ENCODE assay signal across 25 mouse cellular contexts in the genomic region with DNA sequence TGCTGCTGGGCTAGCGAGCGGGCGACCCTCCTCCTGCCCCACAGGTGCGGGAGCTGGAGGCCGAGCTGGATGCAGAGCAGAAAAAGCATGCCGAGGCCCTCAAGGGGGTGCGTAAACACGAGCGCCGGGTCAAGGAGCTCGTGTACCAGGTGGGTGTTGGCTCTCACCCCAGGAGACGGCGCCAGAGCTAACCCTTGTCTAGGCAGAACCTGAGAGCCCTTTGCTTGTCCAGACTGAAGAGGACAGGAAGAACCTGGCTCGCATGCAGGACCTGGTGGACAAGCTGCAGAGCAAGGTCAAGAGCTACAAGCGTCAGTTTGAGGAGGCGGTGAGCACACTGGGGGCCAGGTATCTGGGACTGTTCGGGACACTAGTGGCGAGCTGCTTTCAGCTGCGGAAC. TPM values are rescaled to one million over a fixed set of nuclear protein-coding genes. Genes with fewer than 3 reads are reported as not detected.
A peak's percentile ranks its signal among the peaks of the same experiment; 100 is the strongest.
DNase-seq lines count a peak whose midpoint lies in the region; ATAC-seq and TF ChIP-seq lines count a peak whose summit lies in the region.
"Had no signal": no experiment of that assay in that cellular context is flagged by ENCODE, and none has a peak within 500 bp of the region (broad histone marks: within the 10 kb centered on the region; RNA-seq: fewer than 3 reads in every experiment).

No protein-coding gene starts in this region.

- H3K36me3 ChIP-seq in heart, embryonic 15.5 days, result peaks cover 98% of the 10 kb centered on the region
- H3K36me3 ChIP-seq in heart, adult 2 months (ENCODE audit: control insufficient read depth, insufficient read depth, low read length), result peaks cover 2% of the 10 kb centered on the region; the same call in 1 of the 2 replicates
- peaks cover 15% of the 10 kb centered on the region; the same call in 1 of the 2 replicates for H3K36me3 ChIP-seq in ES-E14 (ENCODE audit: control insufficient read depth, insufficient read depth, low read length, poor library complexity, severe bottlenecking)
- peaks cover 29% of the 10 kb centered on the region for H3K36me3 ChIP-seq in lung, embryonic 16.5 days (ENCODE audit: control insufficient read depth, insufficient read depth, low read length)
- peaks cover 38% of the 10 kb centered on the region for H3K36me3 ChIP-seq in liver, postnatal 0 days (replicated peaks; ENCODE audit: insufficient read depth, low read length)

- TF ChIP-seq EP300 in heart, adult 2 months (IDR thresholded peaks at IDR 0.05; ENCODE audit: insufficient read depth, low read depth, low read length), result no peak
- TF ChIP-seq EP300 in liver, postnatal 0 days (IDR thresholded peaks at IDR 0.05; ENCODE audit: low read depth), result no peak

- H3K9ac ChIP-seq in heart, embryonic 15.5 days, result no peak overlapping the region
- H3K9ac ChIP-seq in heart, adult 2 months (ENCODE audit: low read depth, low read length), result no peak overlapping the region
- peak overlapping the region; percentile 20; the same call in 1 of the 2 replicates for H3K9ac ChIP-seq in ES-E14 (ENCODE audit: insufficient read depth, low read depth, low read length, poor library complexity, severe bottlenecking)
- no peak overlapping the region for H3K9ac ChIP-seq in lung, embryonic 16.5 days (ENCODE audit: low read length)
- H3K9ac ChIP-seq in liver, postnatal 0 days (replicated peaks), result no peak overlapping the region
- H3K9ac ChIP-seq: heart, embryonic 13.5 days; limb, embryonic 13.5 days; neural tube, embryonic 13.5 days had no signal

- intact Hi-C loops in heart, adult 2 months (cut with DNase I), result no loop called here

- no peaks in the 10 kb centered on the region for H3K79me2 ChIP-seq in heart, adult 2 months (replicated peaks; ENCODE audit: control insufficient read depth, insufficient read depth, low read length)

- no peak overlapping the region for H3K4me2 ChIP-seq in heart, embryonic 15.5 days
- no peak overlapping the region for H3K4me2 ChIP-seq in lung, embryonic 16.5 days (ENCODE audit: low read depth, low read length)
- H3K4me2 ChIP-seq in liver, postnatal 0 days (ENCODE audit: low read depth, low read length), result no peak overlapping the region
- H3K4me2 ChIP-seq: heart, embryonic 13.5 days; limb, embryonic 13.5 days; liver, embryonic 11.5 days; neural tube, embryonic 13.5 days had no signal

- TF ChIP-seq POLR2A in heart, adult 2 months (IDR thresholded peaks at IDR 0.05; ENCODE audit: insufficient read depth, low read depth, low read length), result no peak

- 0 out of 2 replicates have a peak overlapping the region, but pooled peaks have one; percentile 24 for H3K27ac ChIP-seq in heart, embryonic 15.5 days
- H3K27ac ChIP-seq in heart, adult 2 months, result no peak overlapping the region
- no peak overlapping the region for H3K27ac ChIP-seq in ES-E14 (ENCODE audit: insufficient read depth, low read depth, low read length, poor library complexity, severe bottlenecking)
- no peak overlapping the region for H3K27ac ChIP-seq in lung, embryonic 16.5 days (ENCODE audit: low read length)
- no peak overlapping the region for H3K27ac ChIP-seq in liver, postnatal 0 days (ENCODE audit: low read depth)
- H3K27ac ChIP-seq: heart, embryonic 13.5 days; left cerebral cortex, adult 2 months; limb, embryonic 13.5 days; midbrain, embryonic 10.5 days; neural tube, embryonic 13.5 days had no signal

- H3K27me3 ChIP-seq in heart, embryonic 15.5 days, result peaks cover 32% of the 10 kb centered on the region
- H3K27me3 ChIP-seq in heart, adult 2 months (ENCODE audit: control insufficient read depth, insufficient read depth, low read length), result no peaks in the 10 kb centered on the region
- H3K27me3 ChIP-seq in lung, embryonic 16.5 days (ENCODE audit: control insufficient read depth, insufficient read depth, low read depth, low read length), result peaks cover 41% of the 10 kb centered on the region
- peaks cover 32% of the 10 kb centered on the region for H3K27me3 ChIP-seq in liver, postnatal 0 days (ENCODE audit: insufficient read depth, low read length)

- H3K4me1 ChIP-seq in heart, embryonic 15.5 days (replicated peaks), result peaks cover 35% of the 10 kb centered on the region
- no peaks in the 10 kb centered on the region; the same call in 1 of the 2 replicates for H3K4me1 ChIP-seq in heart, adult 2 months (ENCODE audit: control insufficient read depth, insufficient read depth, low read length)
- H3K4me1 ChIP-seq in ES-E14 (ENCODE audit: control insufficient read depth in 2 of 2, insufficient read depth in 2 of 2, low read length in 2 of 2, poor library complexity in 1 of 2), result peaks cover 0 to 22% of the 10 kb centered on the region in 2 experiments; a peak in 1 of 4 replicates
- peaks cover 16% of the 10 kb centered on the region; the same call in 1 of the 2 replicates for H3K4me1 ChIP-seq in lung, embryonic 16.5 days (replicated peaks; ENCODE audit: control insufficient read depth, insufficient read depth, low read length)
- H3K4me1 ChIP-seq in liver, postnatal 0 days (ENCODE audit: insufficient read depth), result peaks cover 16% of the 10 kb centered on the region

- no peaks in the 10 kb centered on the region for H3K9me3 ChIP-seq in heart, embryonic 15.5 days (replicated peaks)
- H3K9me3 ChIP-seq in ES-E14 (ENCODE audit: control insufficient read depth, insufficient read depth, low read depth, low read length), result no peaks in the 10 kb centered on the region
- H3K9me3 ChIP-seq in lung, embryonic 16.5 days (ENCODE audit: control insufficient read depth, low read length), result no peaks in the 10 kb centered on the region
- no peaks in the 10 kb centered on the region for H3K9me3 ChIP-seq in liver, postnatal 0 days (ENCODE audit: low read length)
- H3K9me3 ChIP-seq: G1E; heart, embryonic 13.5 days; limb, embryonic 13.5 days; midbrain, embryonic 10.5 days; neural tube, embryonic 13.5 days had no signal

- ATAC-seq in heart, embryonic 15.5 days (replicated peaks; ENCODE audit: insufficient number of reproducible peaks, insufficient read depth, low FRiP score, low read depth), result no peak
- peak; percentile 67 for ATAC-seq in lung, embryonic 16.5 days (ENCODE audit: low read depth)
- ATAC-seq in granulocyte monocyte progenitor cell, adult 5-6 weeks (replicated peaks; ENCODE audit: poor library complexity, severe bottlenecking), result no peak
- ATAC-seq in liver, postnatal 0 days, result no peak
- ATAC-seq: CD4-positive, CD25-positive, alpha-beta regulatory T cell, adult 4 months; forebrain, embryonic 14.5 days; intestine, embryonic 16.5 days had no signal

- no peak for TF ChIP-seq CTCF in heart, adult 2 months (IDR thresholded peaks at IDR 0.05)
- TF ChIP-seq CTCF in liver, postnatal 0 days (IDR thresholded peaks at IDR 0.05; ENCODE audit: low read depth), result no peak

- WGBS in heart, embryonic 15.5 days, result 59% methylated on average over 19 of the region's 19 CpGs
- 67% methylated on average over 19 of the region's 19 CpGs for WGBS in heart, adult 2 months
- WGBS in lung, embryonic 16.5 days, result 45% methylated on average over 19 of the region's 19 CpGs
- WGBS in liver, postnatal 0 days (ENCODE audit: insufficient replicate concordance), result 76% methylated on average over 19 of the region's 19 CpGs

- H3K4me3 ChIP-seq in heart, embryonic 15.5 days, result no peak overlapping the region
- no peak overlapping the region for H3K4me3 ChIP-seq in heart, adult 2 months
- H3K4me3 ChIP-seq in ES-E14 (ENCODE audit: insufficient read depth in 1 of 2, low read depth in 1 of 2, low read length in 2 of 2, poor library complexity in 1 of 2, severe bottlenecking in 1 of 2), result peak overlapping the region; percentile 44 to 46
- no peak overlapping the region for H3K4me3 ChIP-seq in lung, embryonic 16.5 days (ENCODE audit: low read length)
- no peak overlapping the region for H3K4me3 ChIP-seq in liver, postnatal 0 days (ENCODE audit: low read depth, low read length)
- H3K4me3 ChIP-seq: heart, embryonic 13.5 days; left cerebral cortex, adult 2 months; limb, embryonic 13.5 days; midbrain, embryonic 10.5 days; neural tube, embryonic 13.5 days had no signal

- no peak for DNase-seq in heart, adult 2 months
- DNase-seq in ES-E14 (ENCODE audit: low read depth, low spot score), result no peak
- peak; percentile 74 for DNase-seq in lung, postnatal 36 days
- no peak for DNase-seq in left cerebral cortex, adult 9 months (ENCODE audit: low spot score in 2 of 2)
- no peak for DNase-seq in liver, postnatal 0 days
- DNase-seq: adrenal gland, postnatal 10 days; gastrocnemius, postnatal 25 days; heart, postnatal 14 days; kidney, adult 9 months; thymus, adult 2 months; thymus, postnatal 4 days had no signal

- in situ Hi-C loops in ES-E14 (cut with MboI; ENCODE audit: low sequenced_read_pairs in 2 of 2, unreplicated experiment in 2 of 2), result no loop called here

RNA-seq across cellular contexts. Expression of a gene that starts 22.1 kb away (rescaled TPM):
- 21.1 and 21.8 TPM in 2 replicates for polyA plus RNA-seq in heart, embryonic 15.5 days (2015; fragmentation: Nextera tagmentation; extraction: Ambion mirVana)
- 10 to 100 TPM; 28.6 to 43.2 TPM for total RNA-seq in heart, adult 2 months (2021)
- polyA plus RNA-seq in heart, adult 2 months (2012; rRNA removed), result 38.2 and 41.6 TPM in 2 replicates
- 5.4 and 8.0 TPM in 2 replicates for total RNA-seq in ES-E14 (2012; rRNA removed)
- 0.18 and 0.75 TPM in 2 replicates for polyA plus RNA-seq in lung, embryonic 16.5 days (2015; fragmentation: Nextera tagmentation; extraction: Ambion mirVana)
- 0.37 TPM in 1 of 2 replicates, not detected in the other for total RNA-seq in granulocyte monocyte progenitor cell, adult 5-6 weeks (2014; fragmentation: Nextera tagmentation)
- not detected in 2 replicates for total RNA-seq in granulocyte monocyte progenitor cell, adult 5-6 weeks (2017)
- polyA plus RNA-seq in liver, postnatal 0 days (2015; fragmentation: Nextera tagmentation; extraction: Ambion mirVana), result 0.15 and 0.38 TPM in 2 replicates
- total RNA-seq: megakaryocyte progenitor cell, adult 5-6 weeks had no signal
- polyA plus RNA-seq: CD4-positive, CD25-positive, alpha-beta regulatory T cell, adult 4 months had no signal

RNA-seq across cellular contexts. Expression of a gene that starts 40.5 kb away (rescaled TPM):
- polyA plus RNA-seq in heart, embryonic 15.5 days (2015; fragmentation: Nextera tagmentation; extraction: Ambion mirVana), result 20.0 and 26.9 TPM in 2 replicates
- total RNA-seq in heart, adult 2 months (2021), result 10 to 100 TPM; 13.0 to 14.0 TPM
- 14.0 and 15.3 TPM in 2 replicates for polyA plus RNA-seq in heart, adult 2 months (2012; rRNA removed)
- total RNA-seq in ES-E14 (2012; rRNA removed), result 17.8 and 27.8 TPM in 2 replicates
- 27.7 and 32.0 TPM in 2 replicates for polyA plus RNA-seq in lung, embryonic 16.5 days (2015; fragmentation: Nextera tagmentation; extraction: Ambion mirVana)
- total RNA-seq in granulocyte monocyte progenitor cell, adult 5-6 weeks (2014; fragmentation: Nextera tagmentation), result 17.0 and 18.2 TPM in 2 replicates
- total RNA-seq in granulocyte monocyte progenitor cell, adult 5-6 weeks (2017), result 16.7 and 21.6 TPM in 2 replicates
- polyA plus RNA-seq in liver, postnatal 0 days (2015; fragmentation: Nextera tagmentation; extraction: Ambion mirVana), result 48.9 and 49.3 TPM in 2 replicates

RNA-seq across cellular contexts. Expression of a gene that starts 59.1 kb away (rescaled TPM):
- polyA plus RNA-seq in heart, embryonic 15.5 days (2015; fragmentation: Nextera tagmentation; extraction: Ambion mirVana), result 83.0 and 101 TPM in 2 replicates
- 10 to 100 TPM; 77.0 to 84.9 TPM for total RNA-seq in heart, adult 2 months (2021)
- 95.6 and 114 TPM in 2 replicates for polyA plus RNA-seq in heart, adult 2 months (2012; rRNA removed)
- total RNA-seq in ES-E14 (2012; rRNA removed), result 40.1 and 50.0 TPM in 2 replicates
- 119 and 123 TPM in 2 replicates for polyA plus RNA-seq in lung, embryonic 16.5 days (2015; fragmentation: Nextera tagmentation; extraction: Ambion mirVana)
- total RNA-seq in granulocyte monocyte progenitor cell, adult 5-6 weeks (2014; fragmentation: Nextera tagmentation), result 106 and 107 TPM in 2 replicates
- total RNA-seq in granulocyte monocyte progenitor cell, adult 5-6 weeks (2017), result 76.1 and 89.2 TPM in 2 replicates
- 41.5 and 43.2 TPM in 2 replicates for polyA plus RNA-seq in liver, postnatal 0 days (2015; fragmentation: Nextera tagmentation; extraction: Ambion mirVana)

Comparison
In these comparisons a context has a peak if more than half of its experiments do, and no peak if none do; other contexts are left out.
1. H3K4me3 ChIP-seq: peak in ES-E14 (2 of 2); none in heart, embryonic 15.5 days (single experiment), heart, adult 2 months (single experiment), lung, embryonic 16.5 days (single experiment) and liver, postnatal 0 days (single experiment).
2. RNA of a gene that starts 22.1 kb away (polyA plus RNA-seq): 38.2 to 41.6 TPM in heart, adult 2 months and 21.1 to 21.8 TPM in heart, embryonic 15.5 days; 0.18 to 0.75 TPM in lung, embryonic 16.5 days and 0.15 to 0.38 TPM in liver, postnatal 0 days; every median in the first group is over 10 times any median in the second.